ENCODE assay signal across 8 mouse cellular contexts in genomic region chr12:3427891-3428775, GRCm38 (mm10). TPM values are rescaled to one million over a fixed set of nuclear protein-coding genes. Genes with fewer than 3 reads are reported as not detected.
DNase-seq lines count a peak whose midpoint lies in the region; ATAC-seq lines count a peak whose summit lies in the region.

No protein-coding gene starts in this region.

- peak overlapping the region; percentile 95; the same call in 1 of the 2 replicates for H3K27ac ChIP-seq in forebrain, embryonic 13.5 days
- H3K27ac ChIP-seq in liver, embryonic 13.5 days = peak overlapping the region; percentile 98

- peak overlapping the region; percentile 100 for H3K4me3 ChIP-seq in erythroblast, embryonic 14.5 days (replicated peaks)
- H3K4me3 ChIP-seq in forebrain, embryonic 13.5 days = peak overlapping the region; percentile 93
- H3K4me3 ChIP-seq in liver, embryonic 13.5 days (replicated peaks) = peak overlapping the region; percentile 94

- no peaks in the 10 kb centered on the region for H3K9me3 ChIP-seq in erythroblast, embryonic 14.5 days (ENCODE audit: control insufficient read depth, low read length)
- no peaks in the 10 kb centered on the region for H3K9me3 ChIP-seq in forebrain, embryonic 13.5 days (replicated peaks)
- no peaks in the 10 kb centered on the region for H3K9me3 ChIP-seq in liver, embryonic 13.5 days (replicated peaks)

- H3K4me1 ChIP-seq in erythroblast, embryonic 14.5 days (ENCODE audit: control insufficient read depth) = peaks cover 46% of the 10 kb centered on the region
- peaks cover 20% of the 10 kb centered on the region for H3K4me1 ChIP-seq in forebrain, embryonic 13.5 days
- peaks cover 52% of the 10 kb centered on the region for H3K4me1 ChIP-seq in liver, embryonic 13.5 days (replicated peaks)

- no peak overlapping the region for H3K9ac ChIP-seq in forebrain, embryonic 13.5 days
- H3K9ac ChIP-seq in liver, embryonic 13.5 days = peak overlapping the region; percentile 98

- 68% methylated on average over 11 of the region's 11 CpGs for WGBS in forebrain, embryonic 13.5 days
- 40% methylated on average over 11 of the region's 11 CpGs for WGBS in liver, embryonic 13.5 days (ENCODE audit: insufficient replicate concordance)

- DNase-seq in A20 (ENCODE audit: low read depth, low spot score) (peak; percentile 56), adipocyte (ENCODE audit: low spot score) (no peak), MN1 (ENCODE audit: low spot score) (no peak)
- no peak for DNase-seq in liver, embryonic 13.5 days
- DNase-seq in urinary bladder, postnatal 36 days (ENCODE audit: low spot score in 2 of 2) = no peak

- peaks cover 24% of the 10 kb centered on the region for H3K36me3 ChIP-seq in erythroblast, embryonic 14.5 days (ENCODE audit: control insufficient read depth)
- no peaks in the 10 kb centered on the region; the same call in 1 of the 2 replicates for H3K36me3 ChIP-seq in forebrain, embryonic 13.5 days (ENCODE audit: poor library complexity, severe bottlenecking)
- H3K36me3 ChIP-seq in liver, embryonic 13.5 days = peaks cover 7% of the 10 kb centered on the region; the same call in 1 of the 2 replicates

- peak overlapping the region; percentile 64 for H3K4me2 ChIP-seq in forebrain, embryonic 13.5 days
- H3K4me2 ChIP-seq in liver, embryonic 13.5 days = peak overlapping the region; percentile 84

- no peaks in the 10 kb centered on the region for H3K27me3 ChIP-seq in erythroblast, embryonic 14.5 days (ENCODE audit: control insufficient read depth)
- H3K27me3 ChIP-seq in forebrain, embryonic 13.5 days = no peaks in the 10 kb centered on the region
- no peaks in the 10 kb centered on the region for H3K27me3 ChIP-seq in liver, embryonic 13.5 days

- ATAC-seq in erythroblast, adult 5-6 weeks (replicated peaks; ENCODE audit: low FRiP score, poor library complexity, severe bottlenecking) = no peak
- no peak for ATAC-seq in forebrain, embryonic 13.5 days
- ATAC-seq in liver, embryonic 13.5 days (ENCODE audit: low read depth) = no peak

RNA-seq across cellular contexts. Expression of gene Asxl2, which starts 1.5 kb away (rescaled TPM):
- 0.64 and 1.1 TPM in 2 replicates for polyA plus RNA-seq in erythroblast, embryonic 14.5 days (2012)
- total RNA-seq in erythroblast, adult 5-6 weeks (2015; ENCODE audit: low replicate concordance) = 21.9 and 23.0 TPM in 2 replicates
- total RNA-seq in erythroblast, adult 5-6 weeks (2017; ENCODE audit: low replicate concordance) = 25.2 and 36.8 TPM in 2 replicates
- polyA plus RNA-seq in forebrain, embryonic 13.5 days (2015; fragmentation: Nextera tagmentation; extraction: Ambion mirVana) = 17.0 and 18.1 TPM in 2 replicates
- 9.6 and 12.3 TPM in 2 replicates for polyA plus RNA-seq in liver, embryonic 13.5 days (2015; fragmentation: Nextera tagmentation; extraction: Ambion mirVana)
